Mouse (Mus musculus) intestine, postnatal 0 days (tissue): ENCODE measurements around the gene Olfr594. TPM values are rescaled to one million over a fixed set of nuclear protein-coding genes. Genes with fewer than 3 reads are reported as not detected.
"Not testable (repeated sequence)": the region's sequence is repeated elsewhere in the genome, so short reads cannot be mapped to it uniquely, and the experiment has no call there.

ENCODE experiments used
- ATAC-seq: fragments of 200-750 bp; cut with Nextera tagmentation; 2 replicates; pipeline ENCODE4 v1.8.0; 2017; ENCODE audit warnings: mild to moderate bottlenecking, moderate TSS enrichment, moderate library complexity
- H3K27ac ChIP-seq: fragments of 300-500 bp; sonication (generic); 2 replicates; pipeline ENCODE4 v1.5.1; 2014; ENCODE audit warnings: mild to moderate bottlenecking, low read depth, low read length, moderate library complexity
- H3K27me3 ChIP-seq: fragments of 300-500 bp; sonication (generic); replicated peaks from 2 replicates; pipeline ENCODE4 v1.6.1; 2014; ENCODE audit warnings: low read length, mixed read lengths; ENCODE audit not compliant: control insufficient read depth, insufficient read depth
- H3K36me3 ChIP-seq: fragments of 300-500 bp; sonication (generic); 2 replicates; pipeline ENCODE4 v1.6.1; 2014; ENCODE audit warnings: mild to moderate bottlenecking, moderate library complexity; ENCODE audit not compliant: control insufficient read depth, insufficient read depth
- H3K4me1 ChIP-seq: fragments of 300-500 bp; sonication (generic); replicated peaks from 2 replicates; pipeline ENCODE4 v1.6.1; 2014; ENCODE audit warnings: antibody characterized with exemption, low read length, mixed read lengths; ENCODE audit not compliant: control insufficient read depth, insufficient read depth
- H3K4me2 ChIP-seq: fragments of 300-500 bp; sonication (generic); replicated peaks from 2 replicates; pipeline ENCODE4 v1.6.1; 2014; ENCODE audit warnings: low read depth, mild to moderate bottlenecking, moderate library complexity
- H3K4me3 ChIP-seq: fragments of 300-500 bp; sonication (generic); 2 replicates; pipeline ENCODE4 v1.5.1; 2014; ENCODE audit warnings: low read depth, low read length
- H3K9ac ChIP-seq: fragments of 300-500 bp; sonication (generic); 2 replicates; pipeline ENCODE4 v1.6.1; 2014; ENCODE audit warnings: mild to moderate bottlenecking, low read depth, low read length
- H3K9me3 ChIP-seq: fragments of 300-500 bp; sonication (generic); 2 replicates; pipeline ENCODE4 v1.6.1; 2016; ENCODE audit warnings: mixed run types; ENCODE audit not compliant: control insufficient read depth
- CTCF ChIP-seq: sonication (generic); IDR thresholded peaks from 2 replicates; pipeline ENCODE4 v1.5.1; 2016; ENCODE audit warnings: low read depth, mild to moderate bottlenecking, control low read depth, antibody characterized with exemption, moderate library complexity
- WGBS: fragments of 180-500 bp; shearing (Covaris S2); extraction: QIAGEN DNeasy Blood & Tissue Kit; methylation state at CpG from one replicate; pipeline ENCODE4 v1.1.7; 2014; 5-methylcytosine and 5-hydroxymethylcytosine counted together
- microRNA-seq: library from miRNA; unstranded; fragments of <30 nt; microRNA quantifications from one replicate; pipeline ENCODE4, GENCODE M21; 2016
- polyA plus RNA-seq: library from polyadenylated mRNA; unstranded; fragments of >200 nt; fragmentation: Nextera tagmentation; extraction: Ambion mirVana; gene quantifications from 2 replicates; pipeline ENCODE4 v1.2.1, GENCODE M21; 2015

Olfr594 gene
- polyA plus RNA-seq, result not detected in 2 replicates

GRCm38 (mm10) chr7:103216696-103217095, at the start of gene Olfr594:
Gene Olfr594 (plus strand): TSS chr7:103216996.
- ATAC-seq, result no peak

GRCm38 (mm10) chr7:103169697-103170096, 47.1 kb upstream of the Olfr594 start:
- TF ChIP-seq CTCF, result no peak
- H3K36me3 ChIP-seq, result no peaks in the 10 kb centered on the region
- no peaks in the 10 kb centered on the region for H3K27me3 ChIP-seq
- no peaks in the 10 kb centered on the region for H3K9me3 ChIP-seq
- WGBS, result 76% methylated on average over 5 of the region's 5 CpGs
- H3K4me3 ChIP-seq, result no peak overlapping the region
- no peak overlapping the region for H3K4me2 ChIP-seq
- no peaks in the 10 kb centered on the region for H3K4me1 ChIP-seq
- ATAC-seq, result no peak
- no peak overlapping the region for H3K9ac ChIP-seq
- no peak overlapping the region for H3K27ac ChIP-seq

More at GRCm38 (mm10) chr7:103216696-103217095, at the start of gene Olfr594:
- no peak within 1 kb of the TSS for H3K27ac ChIP-seq
- TF ChIP-seq CTCF, result no peak
- H3K36me3 ChIP-seq, result no peaks in the 10 kb centered on the region
- no peaks in the 10 kb centered on the region for H3K27me3 ChIP-seq
- H3K4me3 ChIP-seq, result no peak within 1 kb of the TSS
- H3K4me2 ChIP-seq, result no peak within 1 kb of the TSS
- H3K9me3 ChIP-seq, result no peaks in the 10 kb centered on the region
- no peaks in the 10 kb centered on the region for H3K4me1 ChIP-seq
- no peak within 1 kb of the TSS for H3K9ac ChIP-seq

- Histone ChIP-seq H3K27ac (no peak within 1 kb of the TSS), H3K36me3 (no peaks in the 10 kb centered on the region), H3K9ac (no peak within 1 kb of the TSS), H3K4me2 (no peak within 1 kb of the TSS), H3K4me3 (no peak within 1 kb of the TSS), H3K27me3 (no peaks in the 10 kb centered on the region), H3K4me1 (no peaks in the 10 kb centered on the region), H3K9me3 (no peaks in the 10 kb centered on the region)
- no peak for TF ChIP-seq CTCF
- ATAC-seq, result no peak
- 93% methylated on average over 1 of the region's 1 CpGs for WGBS
These were observed 38.6 kb upstream of the Olfr594 start, which contains the start of gene Olfr591 for GRCm38 (mm10) chr7:103178240-103178639. Gene Olfr591 (minus strand): TSS chr7:103178340.

- not testable (repeated sequence) for H3K4me2 ChIP-seq, H3K27me3 ChIP-seq, H3K9ac ChIP-seq, H3K27ac ChIP-seq, ATAC-seq, H3K4me1 ChIP-seq, H3K9me3 ChIP-seq, H3K4me3 ChIP-seq, H3K36me3 ChIP-seq
- WGBS, result 69% methylated on average over 1 of the region's 1 CpGs
These were observed 32.3 kb upstream of the Olfr594 start, which contains the start of gene Olfr592 for GRCm38 (mm10) chr7:103184503-103184902. Gene Olfr592 (plus strand): TSS chr7:103184803.

GRCm38 (mm10) chr7:103211562-103211961, 5.2 kb upstream of the Olfr594 start, which contains the start of gene Olfr593:
Gene Olfr593 (plus strand): TSS chr7:103211862.
- H3K9me3 ChIP-seq, result no peaks in the 10 kb centered on the region
- H3K4me2 ChIP-seq, result no peak within 1 kb of the TSS
- H3K27ac ChIP-seq, result no peak within 1 kb of the TSS
- no peak for ATAC-seq
- TF ChIP-seq CTCF, result no peak
- H3K9ac ChIP-seq, result no peak within 1 kb of the TSS
- H3K27me3 ChIP-seq, result no peaks in the 10 kb centered on the region
- H3K36me3 ChIP-seq, result no peaks in the 10 kb centered on the region
- 65% methylated on average over 1 of the region's 1 CpGs for WGBS
- no peaks in the 10 kb centered on the region for H3K4me1 ChIP-seq
- H3K4me3 ChIP-seq, result no peak within 1 kb of the TSS

GRCm38 (mm10) chr7:103212050-103212449, 4.7 kb upstream of the Olfr594 start:
- whole genome bisulfite sequencing, result 83% methylated on average over 5 of the region's 5 CpGs
- H3K36me3 ChIP-seq, H3K9me3 ChIP-seq, H3K9ac ChIP-seq, H3K27ac ChIP-seq, H3K4me1 ChIP-seq, H3K4me3 ChIP-seq, H3K4me2 ChIP-seq, H3K27me3 ChIP-seq, ATAC-seq: not testable (repeated sequence)

GRCm38 (mm10) chr7:103252405-103252804, 35.6 kb downstream of the Olfr594 start, which contains the start of gene Usp17ld:
Gene Usp17ld (minus strand): TSS chr7:103252505.
- not testable (repeated sequence) for H3K4me3 ChIP-seq, H3K27ac ChIP-seq, H3K9ac ChIP-seq, ATAC-seq, H3K27me3 ChIP-seq, H3K4me1 ChIP-seq, H3K9me3 ChIP-seq, H3K36me3 ChIP-seq, H3K4me2 ChIP-seq

Small RNAs within 50 kb of the gene (microRNA-seq; reads per million reads assigned to microRNA genes)
- gene Gm23550 (not detected), gene Gm25171 (not detected)

Other genes with a start within 250 kb of the Olfr594 start
- not detected in 2 replicates for gene Olfr577, start 241.1 kb upstream of the Olfr594 start, polyA plus RNA-seq
- not detected in 2 replicates for gene Olfr578, start 227.7 kb upstream of the Olfr594 start, polyA plus RNA-seq
- not detected in 2 replicates for gene Olfr582, start 179.0 kb upstream of the Olfr594 start, polyA plus RNA-seq
- not detected in 2 replicates for gene Olfr583, start 165.7 kb upstream of the Olfr594 start, polyA plus RNA-seq
- gene Olfr584, start 135.1 kb upstream of the Olfr594 start, polyA plus RNA-seq, result not detected in 2 replicates
- gene Olfr585, start 119.3 kb upstream of the Olfr594 start, polyA plus RNA-seq, result not detected in 2 replicates
- gene Olfr586, start 91.4 kb upstream of the Olfr594 start, polyA plus RNA-seq, result not detected in 2 replicates
- not detected in 2 replicates for gene Olfr588-ps1, start 76.1 kb upstream of the Olfr594 start, polyA plus RNA-seq
- not detected in 2 replicates for gene Olfr589, start 60.6 kb upstream of the Olfr594 start, polyA plus RNA-seq
- not detected in 2 replicates for gene Olfr591, start 38.7 kb upstream of the Olfr594 start, polyA plus RNA-seq
- gene Olfr592, start 32.2 kb upstream of the Olfr594 start, polyA plus RNA-seq, result not detected in 2 replicates
- not detected in 2 replicates for gene Olfr593, start 5.1 kb upstream of the Olfr594 start, polyA plus RNA-seq
- gene Usp17ld, start 35.5 kb downstream of the Olfr594 start, polyA plus RNA-seq, result not detected in 2 replicates
- not detected in 2 replicates for gene Olfr596, start 88.7 kb downstream of the Olfr594 start, polyA plus RNA-seq
- not detected in 2 replicates for gene Olfr597, start 99.3 kb downstream of the Olfr594 start, polyA plus RNA-seq
- gene Olfr598, start 106.6 kb downstream of the Olfr594 start, polyA plus RNA-seq, result not detected in 2 replicates
- not detected in 2 replicates for gene Olfr599, start 118.9 kb downstream of the Olfr594 start, polyA plus RNA-seq
- gene Olfr600, start 132.7 kb downstream of the Olfr594 start, polyA plus RNA-seq, result not detected in 2 replicates
- gene Olfr601, start 145.7 kb downstream of the Olfr594 start, polyA plus RNA-seq, result not detected in 2 replicates
- gene Olfr603, start 169.2 kb downstream of the Olfr594 start, polyA plus RNA-seq, result not detected in 2 replicates
- gene Usp17lc, start 198.1 kb downstream of the Olfr594 start, polyA plus RNA-seq, result not detected in 2 replicates
- gene Olfr605, start 228.4 kb downstream of the Olfr594 start, polyA plus RNA-seq, result not detected in 2 replicates
- not detected in 2 replicates for gene Olfr606, start 232.1 kb downstream of the Olfr594 start, polyA plus RNA-seq
- gene Olfr607, start 247.2 kb downstream of the Olfr594 start, polyA plus RNA-seq, result not detected in 2 replicates